Mouse (Mus musculus): ENCODE results near the gene Nid2. TPM values are rescaled to one million over a fixed set of nuclear protein-coding genes. Genes with fewer than 3 reads are reported as not detected.

Gene Nid2
- total RNA-seq, 2 experiments from 2014 or later, result 3.0 to 4.7 TPM

GRCm38 (mm10) chr14:19823321-19824142 lies 72.5 kb downstream of the Nid2 start, which contains the start of gene Rtraf:
Rtraf (minus strand) TSS chr14:19823824.
- intact Hi-C loops (cut with DNase I), result loop anchor here (5.0 kb wide), 1 partner anchor 244 kb away; no protein-coding TSS in a partner anchor
- DNase-seq (ENCODE audit: low spot score in 2 of 2), result peak; percentile 92 to 93

- intact Hi-C loops (cut with DNase I), result no loop called here
- DNase-seq (ENCODE audit: low spot score in 2 of 2), result no peak
Observed at GRCm38 (mm10) chr14:19825481-19825880, 74.4 kb downstream of the Nid2 start.

GRCm38 (mm10) chr14:19836289-19836688 lies 85.2 kb downstream of the Nid2 start:
- intact Hi-C loops (cut with DNase I), result loop anchor here (10.0 kb wide), 1 partner anchor 429 kb away; the partner anchor contains the start of gene Kcnk16
- no peak for DNase-seq (ENCODE audit: low spot score in 2 of 2)

GRCm38 (mm10) chr14:19839600-19840332 lies 88.7 kb downstream of the Nid2 start:
- DNase-seq (ENCODE audit: low spot score in 2 of 2), result peak; percentile 77 to 78
- intact Hi-C loops (cut with DNase I), result loop anchor here (1.0 to 10.0 kb wide), 3 partner anchors 138 to 425 kb away; partner anchors contain the start of genes Gng2 and Kcnk16

GRCm38 (mm10) chr14:19853471-19853870 lies 102.4 kb downstream of the Nid2 start:
- intact Hi-C loops (cut with DNase I), result no loop called here
- no peak for DNase-seq (ENCODE audit: low spot score in 2 of 2)

GRCm38 (mm10) chr14:19858279-19858678 lies 107.2 kb downstream of the Nid2 start:
- intact Hi-C loops (cut with DNase I), result loop anchor here (5.0 kb wide), 2 partner anchors 119 to 209 kb away; partner anchors contain the start of gene Gng2
- no peak for DNase-seq (ENCODE audit: low spot score in 2 of 2)

- intact Hi-C loops (cut with DNase I), result loop anchor here (5.0 kb wide), 2 partner anchors 118 to 208 kb away; partner anchors contain the start of gene Gng2
- peak; percentile 63 to 68 for DNase-seq (ENCODE audit: low spot score in 2 of 2)
Observed at GRCm38 (mm10) chr14:19858808-19859776, 108.0 kb downstream of the Nid2 start.

GRCm38 (mm10) chr14:19860281-19860680 lies 109.2 kb downstream of the Nid2 start:
- intact Hi-C loops (cut with DNase I), result no loop called here
- DNase-seq (ENCODE audit: low spot score in 2 of 2), result no peak

Other genes with a start within 250 kb of the Nid2 start
- not detected for gene Gm2244, start 201.3 kb upstream of the Nid2 start, total RNA-seq (2021)
- gene Gm2237, start 166.1 kb upstream of the Nid2 start, total RNA-seq (2021), result 1 to 10 TPM; 4.8 to 5.4 TPM
- not detected for gene Gm5458, start 148.7 kb upstream of the Nid2 start, total RNA-seq (2021)
- 10 to 100 TPM; 41.4 to 44.9 TPM for gene Rtraf, start 72.6 kb downstream of the Nid2 start, total RNA-seq (2021)
- 100 to 1,000 TPM; 224 to 237 TPM for gene Gng2, start 226.4 kb downstream of the Nid2 start, total RNA-seq (2021)